Mouse (Mus musculus) kidney, postnatal 4 days (tissue): ENCODE measurements around the gene Gm13030.
"Not testable (repeated sequence)": the region's sequence is repeated elsewhere in the genome, so short reads cannot be mapped to it uniquely, and the experiment has no call there.

ENCODE experiments used
- DNase-seq, 2 experiments: peaks; one replicate each; pipeline ENCODE4 v3.0.0; 2021; ENCODE audit warnings: mixed read lengths in 2 of 2

The Gm13030 gene

GRCm38 (mm10) chr4:138865092-138865491 lies 8.7 kb downstream of the Gm13030 start:
- DNase-seq: no peak

- DNase-seq: peak; percentile 44 to 65
These were observed 10.3 kb downstream of the Gm13030 start, which contains the start of gene Pla2g5 for GRCm38 (mm10) chr4:138863344-138863998. Gene Pla2g5 (minus strand): TSS chr4:138863482.

GRCm38 (mm10) chr4:138859728-138860127 lies 14.0 kb downstream of the Gm13030 start:
- DNase-seq: peak; percentile 93 to 94

- peak; percentile 62 to 70 for DNase-seq
These were observed 14.5 kb downstream of the Gm13030 start for GRCm38 (mm10) chr4:138859245-138859644.

GRCm38 (mm10) chr4:138858446-138858845 lies 15.3 kb downstream of the Gm13030 start:
- no peak for DNase-seq

GRCm38 (mm10) chr4:138857576-138857975 lies 16.2 kb downstream of the Gm13030 start:
- DNase-seq: no peak

- DNase-seq: peak; percentile 85 to 90
These were observed 17.3 kb downstream of the Gm13030 start for GRCm38 (mm10) chr4:138856491-138856890.

- no peak for DNase-seq
These were observed 18.6 kb downstream of the Gm13030 start for GRCm38 (mm10) chr4:138855092-138855632.

- no peak for DNase-seq
These were observed 20.8 kb downstream of the Gm13030 start for GRCm38 (mm10) chr4:138852961-138853360.

GRCm38 (mm10) chr4:138851463-138851862 lies 22.3 kb downstream of the Gm13030 start:
- DNase-seq: peak; percentile 82 to 84

- no peak for DNase-seq
These were observed 32.4 kb downstream of the Gm13030 start for GRCm38 (mm10) chr4:138841386-138841785.

- no peak for DNase-seq
These were observed 33.0 kb downstream of the Gm13030 start for GRCm38 (mm10) chr4:138840726-138841125.

- no peak for DNase-seq
These were observed 34.0 kb downstream of the Gm13030 start for GRCm38 (mm10) chr4:138839806-138840205.

GRCm38 (mm10) chr4:138827147-138827546 lies 46.6 kb downstream of the Gm13030 start:
- DNase-seq: no peak

- peak; percentile 18 to 37 for DNase-seq
These were observed 47.8 kb downstream of the Gm13030 start for GRCm38 (mm10) chr4:138825751-138826567.

GRCm38 (mm10) chr4:138824660-138825059 lies 49.1 kb downstream of the Gm13030 start:
- DNase-seq: peak; percentile 35 to 57

- not testable (repeated sequence) for DNase-seq
These were observed 49.6 kb downstream of the Gm13030 start for GRCm38 (mm10) chr4:138824161-138824560.

GRCm38 (mm10) chr4:138821036-138821435 lies 52.7 kb downstream of the Gm13030 start:
- no peak for DNase-seq
